Mouse (Mus musculus) embryonic facial prominence, embryonic 13.5 days (tissue): ENCODE measurements around the gene Slc16a10. TPM values are rescaled to one million over a fixed set of nuclear protein-coding genes. Genes with fewer than 3 reads are reported as not detected.

ENCODE experiments used
- ATAC-seq: fragments of 200-750 bp; cut with Nextera tagmentation; 2 replicates; pipeline ENCODE4 v1.8.0; 2017; ENCODE audit warnings: low read depth; ENCODE audit not compliant: insufficient number of reproducible peaks, insufficient read depth, low FRiP score, low TSS enrichment
- H3K27ac ChIP-seq: fragments of 300-500 bp; sonication (generic); 2 replicates; pipeline ENCODE4 v1.5.1; 2015; ENCODE audit warnings: moderate library complexity, mild to moderate bottlenecking, inconsistent platforms
- H3K27me3 ChIP-seq: fragments of 300-500 bp; sonication (generic); 2 replicates; pipeline ENCODE4 v1.6.1; 2015; ENCODE audit warnings: mild to moderate bottlenecking, inconsistent platforms
- H3K36me3 ChIP-seq: fragments of 300-500 bp; sonication (generic); 2 replicates; pipeline ENCODE4 v1.6.1; 2015; ENCODE audit warnings: mild to moderate bottlenecking, inconsistent platforms
- H3K4me1 ChIP-seq: fragments of 300-500 bp; sonication (generic); 2 replicates; pipeline ENCODE4 v1.6.1; 2015; ENCODE audit warnings: inconsistent platforms
- H3K4me2 ChIP-seq: fragments of 300-500 bp; sonication (generic); 2 replicates; pipeline ENCODE4 v1.6.1; 2015; ENCODE audit warnings: moderate library complexity, mild to moderate bottlenecking, inconsistent platforms
- H3K4me3 ChIP-seq: fragments of 300-500 bp; sonication (generic); 2 replicates; pipeline ENCODE4 v1.5.1; 2015; ENCODE audit warnings: mild to moderate bottlenecking, inconsistent platforms
- H3K9ac ChIP-seq: fragments of 300-500 bp; sonication (generic); 2 replicates; pipeline ENCODE4 v1.6.1; 2015; ENCODE audit warnings: mild to moderate bottlenecking, inconsistent platforms
- H3K9me3 ChIP-seq: fragments of 300-500 bp; sonication (generic); 2 replicates; pipeline ENCODE4 v1.6.1; 2016; ENCODE audit warnings: inconsistent platforms
- WGBS: fragments of 180-500 bp; shearing (Covaris S2); methylation state at CpG from one replicate; pipeline ENCODE4 v1.1.7; 2015; ENCODE audit warnings: mixed read lengths; 5-methylcytosine and 5-hydroxymethylcytosine counted together
- polyA plus RNA-seq: library from polyadenylated mRNA; unstranded; fragments of >200 nt; fragmentation: Nextera tagmentation; extraction: Ambion mirVana; gene quantifications from 2 replicates; pipeline ENCODE4 v1.2.1, GENCODE M21; 2015

The Slc16a10 gene
- polyA plus RNA-seq, 1 experiment from 2014 or later = 6.8 TPM

GRCm38 (mm10) chr10:40103790-40104189 is 38.3 kb downstream of the Slc16a10 start:
- Histone ChIP-seq H3K4me2 (no peak overlapping the region), H3K36me3 (no peaks in the 10 kb centered on the region), H3K27me3 (no peaks in the 10 kb centered on the region), H3K9ac (no peak overlapping the region), H3K27ac (no peak overlapping the region), H3K4me1 (0 out of 2 replicates have a peak, but pooled peaks cover 9% of the 10 kb centered on the region), H3K4me3 (no peak overlapping the region), H3K9me3 (no peaks in the 10 kb centered on the region)
- 65% methylated on average over 5 of the region's 5 CpGs for WGBS
- no peak for ATAC-seq

- Histone ChIP-seq H3K9ac (no peak overlapping the region), H3K27ac (no peak overlapping the region; the same call in 1 of the 2 replicates), H3K27me3 (no peaks in the 10 kb centered on the region), H3K4me1 (0 out of 2 replicates have a peak, but pooled peaks cover 9% of the 10 kb centered on the region), H3K4me2 (no peak overlapping the region), H3K4me3 (no peak overlapping the region), H3K9me3 (no peaks in the 10 kb centered on the region), H3K36me3 (no peaks in the 10 kb centered on the region)
- WGBS = 77% methylated on average over 8 of the region's 8 CpGs
- ATAC-seq = no peak
Measured at GRCm38 (mm10) chr10:40102986-40103385, 39.1 kb downstream of the Slc16a10 start.

- ATAC-seq = no peak
- 31% methylated on average over 3 of the region's 3 CpGs for WGBS
- H3K9ac ChIP-seq = no peak overlapping the region
- 0 out of 2 replicates have a peak, but pooled peaks cover 9% of the 10 kb centered on the region for H3K4me1 ChIP-seq
- no peak overlapping the region for H3K27ac ChIP-seq
- H3K9me3 ChIP-seq = no peaks in the 10 kb centered on the region
- H3K4me3 ChIP-seq = no peak overlapping the region
- no peaks in the 10 kb centered on the region for H3K27me3 ChIP-seq
- no peak overlapping the region for H3K4me2 ChIP-seq
- no peaks in the 10 kb centered on the region for H3K36me3 ChIP-seq
Measured at GRCm38 (mm10) chr10:40102166-40102565, 39.9 kb downstream of the Slc16a10 start.

GRCm38 (mm10) chr10:40098441-40098840 is 43.6 kb downstream of the Slc16a10 start:
- 90% methylated on average over 1 of the region's 1 CpGs for WGBS
- Histone ChIP-seq H3K9me3 (no peaks in the 10 kb centered on the region), H3K27me3 (no peaks in the 10 kb centered on the region), H3K9ac (no peak overlapping the region), H3K36me3 (no peaks in the 10 kb centered on the region), H3K4me2 (no peak overlapping the region), H3K4me1 (0 out of 2 replicates have a peak, but pooled peaks cover 9% of the 10 kb centered on the region), H3K4me3 (no peak overlapping the region), H3K27ac (no peak overlapping the region)
- no peak for ATAC-seq

GRCm38 (mm10) chr10:40097519-40097918 is 44.5 kb downstream of the Slc16a10 start:
- 0 out of 2 replicates have a peak, but pooled peaks cover 4% of the 10 kb centered on the region for H3K4me1 ChIP-seq
- no peak for ATAC-seq
- H3K27ac ChIP-seq = no peak overlapping the region
- 74% methylated on average over 4 of the region's 4 CpGs for WGBS
- H3K36me3 ChIP-seq = no peaks in the 10 kb centered on the region
- H3K4me2 ChIP-seq = no peak overlapping the region
- H3K27me3 ChIP-seq = no peaks in the 10 kb centered on the region
- no peaks in the 10 kb centered on the region for H3K9me3 ChIP-seq
- no peak overlapping the region for H3K9ac ChIP-seq
- no peak overlapping the region for H3K4me3 ChIP-seq

GRCm38 (mm10) chr10:40094752-40095151 is 47.3 kb downstream of the Slc16a10 start:
- 71% methylated on average over 2 of the region's 2 CpGs for WGBS
- no peak overlapping the region for H3K4me3 ChIP-seq
- no peaks in the 10 kb centered on the region for H3K27me3 ChIP-seq
- no peaks in the 10 kb centered on the region for H3K9me3 ChIP-seq
- H3K36me3 ChIP-seq = no peaks in the 10 kb centered on the region
- no peak overlapping the region for H3K27ac ChIP-seq
- no peak overlapping the region for H3K4me2 ChIP-seq
- no peak for ATAC-seq
- H3K9ac ChIP-seq = no peak overlapping the region
- H3K4me1 ChIP-seq = peaks cover 7% of the 10 kb centered on the region; the same call in 1 of the 2 replicates

- H3K9me3 ChIP-seq = no peaks in the 10 kb centered on the region
- no peaks in the 10 kb centered on the region for H3K36me3 ChIP-seq
- ATAC-seq = no peak
- no peak overlapping the region for H3K9ac ChIP-seq
- H3K4me2 ChIP-seq = no peak overlapping the region
- H3K27me3 ChIP-seq = no peaks in the 10 kb centered on the region
- no peak overlapping the region for H3K4me3 ChIP-seq
- peaks cover 7% of the 10 kb centered on the region; the same call in 1 of the 2 replicates for H3K4me1 ChIP-seq
- H3K27ac ChIP-seq = no peak overlapping the region
Measured at GRCm38 (mm10) chr10:40093526-40093925, 48.5 kb downstream of the Slc16a10 start.

- Histone ChIP-seq H3K4me1 (peaks cover 7% of the 10 kb centered on the region; the same call in 1 of the 2 replicates), H3K27me3 (no peaks in the 10 kb centered on the region), H3K4me3 (no peak overlapping the region), H3K36me3 (no peaks in the 10 kb centered on the region), H3K9ac (no peak overlapping the region), H3K27ac (no peak overlapping the region), H3K4me2 (no peak overlapping the region), H3K9me3 (no peaks in the 10 kb centered on the region)
- 76% methylated on average over 2 of the region's 2 CpGs for WGBS
- no peak for ATAC-seq
Measured at GRCm38 (mm10) chr10:40091455-40091854, 50.6 kb downstream of the Slc16a10 start.

- Histone ChIP-seq H3K4me2 (no peak overlapping the region), H3K4me1 (peaks cover 7% of the 10 kb centered on the region; the same call in 1 of the 2 replicates), H3K9ac (no peak overlapping the region), H3K9me3 (no peaks in the 10 kb centered on the region), H3K36me3 (no peaks in the 10 kb centered on the region), H3K27me3 (no peaks in the 10 kb centered on the region), H3K27ac (no peak overlapping the region), H3K4me3 (no peak overlapping the region)
- no peak for ATAC-seq
- WGBS = 75% methylated on average over 11 of the region's 11 CpGs
Measured at GRCm38 (mm10) chr10:40090504-40091428, 51.3 kb downstream of the Slc16a10 start.

- Histone ChIP-seq H3K4me3 (no peak overlapping the region), H3K4me1 (peaks cover 15% of the 10 kb centered on the region), H3K4me2 (no peak overlapping the region), H3K27ac (no peak overlapping the region), H3K27me3 (no peaks in the 10 kb centered on the region), H3K36me3 (no peaks in the 10 kb centered on the region), H3K9me3 (no peaks in the 10 kb centered on the region), H3K9ac (no peak overlapping the region)
- WGBS = 73% methylated on average over 12 of the region's 12 CpGs
- ATAC-seq = no peak
Measured at GRCm38 (mm10) chr10:40084332-40085093, 57.5 kb downstream of the Slc16a10 start.

GRCm38 (mm10) chr10:40083556-40083955 is 58.5 kb downstream of the Slc16a10 start:
- no peak overlapping the region for H3K4me3 ChIP-seq
- peaks cover 15% of the 10 kb centered on the region for H3K4me1 ChIP-seq
- WGBS = 80% methylated on average over 4 of the region's 4 CpGs
- no peaks in the 10 kb centered on the region for H3K9me3 ChIP-seq
- ATAC-seq = no peak
- H3K36me3 ChIP-seq = no peaks in the 10 kb centered on the region
- H3K4me2 ChIP-seq = no peak overlapping the region
- no peak overlapping the region for H3K27ac ChIP-seq
- no peak overlapping the region for H3K9ac ChIP-seq
- no peaks in the 10 kb centered on the region for H3K27me3 ChIP-seq
